Comparison of ENCODE assay signal across 17 mouse cellular contexts in genomic region chr16:21527271-21528007, GRCm38 (mm10).
DNase-seq lines count a peak whose midpoint lies in the region; ATAC-seq lines count a peak whose summit lies in the region.
"Had no signal": no experiment of that assay in that cellular context is flagged by ENCODE, and none has a peak within 500 bp of the region (broad histone marks: within the 10 kb centered on the region; RNA-seq: fewer than 3 reads in every experiment).

No protein-coding gene starts in this region.

- no peaks in the 10 kb centered on the region for H3K9me3 ChIP-seq in heart, embryonic 11.5 days (replicated peaks; ENCODE audit: control insufficient read depth, low read length)
- no peaks in the 10 kb centered on the region for H3K9me3 ChIP-seq in heart, embryonic 15.5 days (replicated peaks)
- no peaks in the 10 kb centered on the region for H3K9me3 ChIP-seq in limb, embryonic 10.5 days (replicated peaks)
- no peaks in the 10 kb centered on the region for H3K9me3 ChIP-seq in hindbrain, embryonic 10.5 days
- H3K9me3 ChIP-seq: embryonic facial prominence, embryonic 12.5 days; forebrain, embryonic 12.5 days; hindbrain, embryonic 15.5 days had no signal

- H3K4me3 ChIP-seq in heart, embryonic 11.5 days (ENCODE audit: low read depth, low read length), result no peak overlapping the region
- no peak overlapping the region for H3K4me3 ChIP-seq in heart, embryonic 15.5 days
- H3K4me3 ChIP-seq in limb, embryonic 10.5 days, result no peak overlapping the region
- no peak overlapping the region for H3K4me3 ChIP-seq in hindbrain, embryonic 10.5 days
- H3K4me3 ChIP-seq: embryonic facial prominence, embryonic 12.5 days; forebrain, embryonic 12.5 days; hindbrain, embryonic 15.5 days had no signal

- peak overlapping the region; percentile 25; the same call in 1 of the 2 replicates for H3K27ac ChIP-seq in heart, embryonic 11.5 days (ENCODE audit: low read depth, low read length)
- peak overlapping the region; percentile 76 for H3K27ac ChIP-seq in heart, embryonic 15.5 days
- H3K27ac ChIP-seq in limb, embryonic 10.5 days, result no peak overlapping the region
- no peak overlapping the region for H3K27ac ChIP-seq in hindbrain, embryonic 10.5 days
- H3K27ac ChIP-seq: embryonic facial prominence, embryonic 12.5 days; forebrain, embryonic 12.5 days; hindbrain, embryonic 15.5 days had no signal

- 61% methylated on average over 10 of the region's 10 CpGs for WGBS in heart, embryonic 11.5 days (ENCODE audit: insufficient replicate concordance)
- 45% methylated on average over 10 of the region's 10 CpGs for WGBS in heart, embryonic 15.5 days
- 88% methylated on average over 10 of the region's 10 CpGs for WGBS in limb, embryonic 10.5 days
- 91% methylated on average over 10 of the region's 10 CpGs for WGBS in hindbrain, embryonic 10.5 days

- DNase-seq in heart, adult 18-20 months, result peak; percentile 29 to 36
- DNase-seq in heart, postnatal 4 days, result no peak
- DNase-seq in limb, embryonic 10.5 days (ENCODE audit: low spot score), result no peak
- DNase-seq in hindbrain, embryonic 10.5 days (ENCODE audit: low spot score), result no peak
- no peak for DNase-seq in ovary, postnatal 10 days (ENCODE audit: low spot score)
- DNase-seq: adrenal gland, postnatal 10 days; cerebellum, adult 11 months; cerebellum, adult 8-10 months; cerebellum, postnatal 14 days; gastrocnemius, postnatal 14 days had no signal

- peaks cover 12% of the 10 kb centered on the region for H3K4me1 ChIP-seq in heart, embryonic 11.5 days (ENCODE audit: control insufficient read depth, insufficient read depth, low read length)
- H3K4me1 ChIP-seq in heart, embryonic 15.5 days (replicated peaks), result peaks cover 12% of the 10 kb centered on the region
- no peaks in the 10 kb centered on the region for H3K4me1 ChIP-seq in limb, embryonic 10.5 days
- no peaks in the 10 kb centered on the region for H3K4me1 ChIP-seq in hindbrain, embryonic 10.5 days (replicated peaks)
- H3K4me1 ChIP-seq: embryonic facial prominence, embryonic 12.5 days; forebrain, embryonic 12.5 days; hindbrain, embryonic 15.5 days had no signal

- ATAC-seq in heart, embryonic 11.5 days (replicated peaks; ENCODE audit: insufficient number of reproducible peaks, low FRiP score, low TSS enrichment), result no peak
- peak; percentile 78 for ATAC-seq in heart, embryonic 15.5 days (replicated peaks; ENCODE audit: insufficient number of reproducible peaks, insufficient read depth, low FRiP score, low read depth)
- ATAC-seq: forebrain, embryonic 16.5 days; intestine, embryonic 16.5 days had no signal

- no peaks in the 10 kb centered on the region for H3K36me3 ChIP-seq in heart, embryonic 11.5 days (ENCODE audit: control insufficient read depth, insufficient read depth, low read length)
- H3K36me3 ChIP-seq in heart, embryonic 15.5 days, result no peaks in the 10 kb centered on the region
- H3K36me3 ChIP-seq in limb, embryonic 10.5 days, result no peaks in the 10 kb centered on the region
- peaks cover 8% of the 10 kb centered on the region; the same call in 1 of the 2 replicates for H3K36me3 ChIP-seq in hindbrain, embryonic 10.5 days
- H3K36me3 ChIP-seq: embryonic facial prominence, embryonic 12.5 days; forebrain, embryonic 12.5 days had no signal

- H3K4me2 ChIP-seq in heart, embryonic 11.5 days, result peak overlapping the region; percentile 15
- peak overlapping the region; percentile 28; the same call in 1 of the 2 replicates for H3K4me2 ChIP-seq in heart, embryonic 15.5 days
- H3K4me2 ChIP-seq: embryonic facial prominence, embryonic 12.5 days; forebrain, embryonic 12.5 days; hindbrain, embryonic 15.5 days had no signal

- no peaks in the 10 kb centered on the region for H3K27me3 ChIP-seq in heart, embryonic 11.5 days (ENCODE audit: control insufficient read depth, insufficient read depth, low read length)
- no peaks in the 10 kb centered on the region for H3K27me3 ChIP-seq in heart, embryonic 15.5 days
- no peaks in the 10 kb centered on the region for H3K27me3 ChIP-seq in limb, embryonic 10.5 days (ENCODE audit: low read depth, poor library complexity, severe bottlenecking)
- no peaks in the 10 kb centered on the region for H3K27me3 ChIP-seq in hindbrain, embryonic 10.5 days (ENCODE audit: insufficient read depth, poor library complexity, severe bottlenecking)
- H3K27me3 ChIP-seq: embryonic facial prominence, embryonic 12.5 days; forebrain, embryonic 12.5 days; hindbrain, embryonic 15.5 days had no signal

- no peak overlapping the region for H3K9ac ChIP-seq in heart, embryonic 11.5 days (ENCODE audit: low read depth, low read length)
- H3K9ac ChIP-seq in heart, embryonic 15.5 days, result no peak overlapping the region
- H3K9ac ChIP-seq: embryonic facial prominence, embryonic 12.5 days; forebrain, embryonic 12.5 days; hindbrain, embryonic 15.5 days had no signal

Comparison
In these comparisons a context has a peak if more than half of its experiments do, and no peak if none do; other contexts are left out.
1. DNase-seq: peak in heart, adult 18-20 months (2 of 2); none in heart, postnatal 4 days (single experiment), limb, embryonic 10.5 days (single experiment), hindbrain, embryonic 10.5 days (single experiment) and ovary, postnatal 10 days (single experiment).
2. H3K27ac ChIP-seq: peak in heart, embryonic 11.5 days (single experiment) and heart, embryonic 15.5 days (single experiment); none in limb, embryonic 10.5 days (single experiment) and hindbrain, embryonic 10.5 days (single experiment).